Mouse (Mus musculus) CD8-positive naive resting alpha-beta T cell, adult 57 days (primary cell): ENCODE results near the gene Zfp40. TPM values are rescaled to one million over a fixed set of nuclear protein-coding genes. Genes with fewer than 3 reads are reported as not detected.

ENCODE experiments used
- total RNA-seq: library from RNA; stranded (reverse); gene quantifications from one replicate; pipeline ENCODE4 v1.2.4, GENCODE M21; 2023

Zfp40 gene
- total RNA-seq, result 5.3 TPM

DNA sequence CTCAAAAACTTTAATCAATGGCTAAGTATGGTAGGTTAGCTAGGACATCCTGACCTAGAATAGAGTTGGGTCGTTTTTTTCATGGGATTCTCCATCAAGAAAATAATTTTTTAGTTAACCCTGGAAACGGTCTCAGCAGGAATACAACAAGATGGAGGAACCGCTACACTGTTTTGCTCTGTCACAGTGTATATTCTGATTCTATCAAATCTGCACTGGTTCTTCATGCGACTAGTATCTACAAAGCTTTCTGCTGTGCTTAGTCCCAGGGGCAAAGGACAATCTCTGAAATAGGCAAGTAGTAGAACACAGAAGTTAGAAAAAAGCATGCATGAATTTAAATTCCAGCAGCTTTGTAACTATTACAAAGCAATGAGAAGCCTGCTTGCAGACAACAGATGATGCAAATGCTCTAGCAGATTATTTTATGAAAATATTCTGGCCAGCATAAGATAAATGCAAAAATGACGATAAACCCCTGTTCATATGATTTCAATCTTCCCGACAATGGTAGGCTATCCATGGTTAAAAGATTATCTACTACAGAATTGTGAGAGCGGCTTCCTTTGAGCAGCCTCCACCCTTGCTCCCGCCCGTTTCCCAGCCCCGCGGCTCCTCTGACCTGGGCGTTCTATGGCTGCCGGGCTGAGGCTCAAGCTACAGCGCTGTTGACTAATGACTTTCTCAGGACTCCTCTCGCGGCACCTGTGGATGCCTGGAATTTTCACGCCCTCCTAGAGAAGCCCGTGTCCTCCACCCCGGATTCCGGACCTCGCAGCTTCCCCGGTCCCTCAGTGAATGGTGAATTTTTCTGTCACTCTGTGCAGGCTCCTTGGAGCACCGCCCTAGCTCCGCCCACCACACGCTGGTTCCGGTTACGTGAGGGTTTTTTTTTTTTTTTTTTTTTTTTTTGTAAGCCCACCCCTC, at the start of gene Zfp40:
Zfp40 (minus strand) TSS at position 800 of the 927 bp plus-strand sequence.

Other genes with a start within 250 kb of the Zfp40 start
- not detected for gene Vmn2r-ps130, start 132.1 kb downstream of the Zfp40 start, total RNA-seq
- gene Vmn2r114, start 119.3 kb upstream of the Zfp40 start, total RNA-seq, result not detected
- gene Vmn2r115, start 150.5 kb upstream of the Zfp40 start, total RNA-seq, result not detected
- gene Vmn2r116, start 191.4 kb upstream of the Zfp40 start, total RNA-seq, result not detected